ENCODE assay signal across 12 mouse cellular contexts in the genomic region with DNA sequence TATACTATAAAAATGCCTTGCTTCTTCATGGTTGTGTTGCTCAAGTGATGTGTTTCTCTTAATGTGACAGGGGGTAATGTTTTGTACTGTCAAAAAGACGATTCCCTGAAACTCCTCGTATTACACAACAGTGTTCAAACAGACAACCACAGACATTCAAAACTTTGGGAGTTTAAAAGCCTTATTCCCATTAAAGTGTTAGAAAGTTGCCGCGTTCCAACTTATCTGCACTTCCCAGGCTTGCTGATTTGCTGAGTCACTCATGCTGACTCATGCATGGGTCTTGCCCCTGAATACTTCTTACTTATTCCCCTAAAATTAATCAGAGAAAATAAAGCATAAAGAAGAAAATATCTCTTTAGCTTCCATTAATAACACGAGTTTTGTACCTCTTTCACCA.
DNase-seq lines count a peak whose midpoint lies in the region; ATAC-seq and TF ChIP-seq lines count a peak whose summit lies in the region.
"Had no signal": no experiment of that assay in that cellular context is flagged by ENCODE, and none has a peak within 500 bp of the region (broad histone marks: within the 10 kb centered on the region; RNA-seq: fewer than 3 reads in every experiment).

No protein-coding gene starts in this region.

- WGBS in heart, embryonic 13.5 days = 70% methylated on average over 5 of the region's 5 CpGs
- WGBS in intestine, postnatal 0 days = 82% methylated on average over 5 of the region's 5 CpGs

- DNase-seq in heart, adult 9 months (ENCODE audit: low spot score in 2 of 2) = peak; percentile 9 to 20
- no peak for DNase-seq in heart, postnatal 36 days
- peak; percentile 70 for DNase-seq in NIH3T3 (ENCODE audit: low read depth)
- peak; percentile 10 for DNase-seq in skeletal muscle tissue, adult 2 months (ENCODE audit: low read depth, low spot score)
- DNase-seq in yolk sac, embryonic 10.5 days (ENCODE audit: low spot score) = no peak
- no peak for DNase-seq in gastrocnemius, postnatal 4 days (ENCODE audit: low spot score in 2 of 2)
- DNase-seq: forebrain, postnatal 0 days; kidney, adult 9 months had no signal

- no peak overlapping the region for H3K4me2 ChIP-seq in heart, embryonic 13.5 days
- H3K4me2 ChIP-seq in intestine, postnatal 0 days (replicated peaks; ENCODE audit: low read depth) = no peak overlapping the region
- H3K4me2 ChIP-seq: heart, embryonic 15.5 days; lung, embryonic 15.5 days had no signal

- peaks cover 9% of the 10 kb centered on the region for H3K4me1 ChIP-seq in heart, embryonic 13.5 days
- no peaks in the 10 kb centered on the region for H3K4me1 ChIP-seq in intestine, postnatal 0 days (replicated peaks; ENCODE audit: control insufficient read depth, insufficient read depth, low read length)
- H3K4me1 ChIP-seq: heart, embryonic 15.5 days; lung, embryonic 15.5 days had no signal

- H3K36me3 ChIP-seq in heart, embryonic 13.5 days = no peaks in the 10 kb centered on the region
- no peaks in the 10 kb centered on the region for H3K36me3 ChIP-seq in intestine, postnatal 0 days (ENCODE audit: control insufficient read depth, insufficient read depth)
- H3K36me3 ChIP-seq: heart, embryonic 15.5 days; lung, embryonic 15.5 days had no signal

- 0 out of 2 replicates have a peak, but pooled peaks have one; percentile 73 for ATAC-seq in heart, embryonic 13.5 days (ENCODE audit: extremely low read depth, insufficient number of reproducible peaks, low FRiP score, low TSS enrichment)
- ATAC-seq in intestine, postnatal 0 days = no peak
- ATAC-seq: forebrain, postnatal 0 days had no signal

- intact Hi-C loops in heart, postnatal 36 days (cut with DNase I) = no loop called here

- no peaks in the 10 kb centered on the region for H3K27me3 ChIP-seq in heart, embryonic 13.5 days (replicated peaks)
- H3K27me3 ChIP-seq in intestine, postnatal 0 days (replicated peaks; ENCODE audit: control insufficient read depth, insufficient read depth, low read length) = no peaks in the 10 kb centered on the region
- H3K27me3 ChIP-seq: heart, embryonic 15.5 days; lung, embryonic 15.5 days had no signal

- H3K9ac ChIP-seq in heart, embryonic 13.5 days = no peak overlapping the region
- H3K9ac ChIP-seq in intestine, postnatal 0 days (ENCODE audit: low read depth, low read length) = no peak overlapping the region
- H3K9ac ChIP-seq: forebrain, postnatal 0 days; heart, embryonic 15.5 days; lung, embryonic 15.5 days had no signal

- H3K27ac ChIP-seq in heart, embryonic 13.5 days (replicated peaks) = peak overlapping the region; percentile 53; the same call in 1 of the 2 replicates
- H3K27ac ChIP-seq in intestine, postnatal 0 days (ENCODE audit: low read depth, low read length) = no peak overlapping the region
- H3K27ac ChIP-seq: heart, embryonic 15.5 days; lung, embryonic 15.5 days had no signal

- H3K4me3 ChIP-seq in heart, embryonic 13.5 days = no peak overlapping the region
- no peak overlapping the region for H3K4me3 ChIP-seq in intestine, postnatal 0 days (ENCODE audit: low read depth, low read length)
- H3K4me3 ChIP-seq: heart, embryonic 15.5 days; lung, embryonic 15.5 days had no signal

- no peaks in the 10 kb centered on the region for H3K9me3 ChIP-seq in heart, embryonic 13.5 days
- H3K9me3 ChIP-seq in intestine, postnatal 0 days (ENCODE audit: control insufficient read depth) = no peaks in the 10 kb centered on the region
- H3K9me3 ChIP-seq: heart, embryonic 15.5 days; lung, embryonic 15.5 days had no signal

- TF ChIP-seq CTCF in intestine, postnatal 0 days (IDR thresholded peaks at IDR 0.05; ENCODE audit: low read depth) = no peak

Comparison
In these comparisons a context has a peak if more than half of its experiments do, and no peak if none do; other contexts are left out.
1. DNase-seq: peak in heart, adult 9 months (2 of 2), NIH3T3 (single experiment) and skeletal muscle tissue, adult 2 months (single experiment); none in heart, postnatal 36 days (0 of 2), yolk sac, embryonic 10.5 days (single experiment) and gastrocnemius, postnatal 4 days (0 of 2).